Mouse (Mus musculus) CD4-positive naive resting alpha-beta T cell, adult 57 days (primary cell): Measurements from ENCODE around the gene Gstm1. TPM values are rescaled to one million over a fixed set of nuclear protein-coding genes. Genes with fewer than 3 reads are reported as not detected.

Experiments used
- total RNA-seq: library from RNA; stranded (reverse); gene quantifications from one replicate; pipeline ENCODE4 v1.2.4, GENCODE M21; 2023

Gene Gstm1
- 9.4 TPM for total RNA-seq

GRCm38 (mm10) chr3:108017473-108018189 lies at the start of gene Gstm1:
Gstm1 (minus strand) TSS chr3:108017973.

GRCm38 (mm10) chr3:108044394-108045140 lies 26.8 kb upstream of the Gstm1 start, which contains the start of gene Gstm4:
Gstm4 (minus strand) TSS chr3:108044894.

GRCm38 (mm10) chr3:107986041-107986562 lies 31.7 kb downstream of the Gstm1 start, which contains the start of gene Gstm2:
Gstm2 (minus strand) TSS chr3:107986453.

GRCm38 (mm10) chr3:107968724-107969395 lies 48.9 kb downstream of the Gstm1 start, which contains the start of gene Gstm3:
Gstm3 (minus strand) TSS chr3:107969283.

Other genes with a start within 250 kb of the Gstm1 start
- not detected for gene Eps8l3, start 140.7 kb downstream of the Gstm1 start, total RNA-seq
- gene Gstm5, start 122.2 kb downstream of the Gstm1 start, total RNA-seq, result not detected
- gene Gstm7, start 86.2 kb downstream of the Gstm1 start, total RNA-seq, result 2.7 TPM
- not detected for gene Gstm6, start 74.2 kb downstream of the Gstm1 start, total RNA-seq
- gene Gstm3, start 48.7 kb downstream of the Gstm1 start, total RNA-seq, result not detected
- 1.3 TPM for gene Gstm2, start 31.5 kb downstream of the Gstm1 start, total RNA-seq
- gene Gstm4, start 26.9 kb upstream of the Gstm1 start, total RNA-seq, result 3.9 TPM
- 33.1 TPM for gene Ampd2, start 68.7 kb upstream of the Gstm1 start, total RNA-seq
- not detected for gene Gnat2, start 74.8 kb upstream of the Gstm1 start, total RNA-seq
- gene Gnai3, start 128.2 kb upstream of the Gstm1 start, total RNA-seq, result 86.8 TPM
- gene Gpr61, start 136.9 kb upstream of the Gstm1 start, total RNA-seq, result not detected
- 2.4 TPM for gene Amigo1, start 168.4 kb upstream of the Gstm1 start, total RNA-seq
- 33.5 TPM for gene Cyb561d1, start 183.2 kb upstream of the Gstm1 start, total RNA-seq
- 43.8 TPM for gene Atxn7l2, start 193.0 kb upstream of the Gstm1 start, total RNA-seq
- not detected for gene Sypl2, start 208.7 kb upstream of the Gstm1 start, total RNA-seq
- gene Psma5, start 239.0 kb upstream of the Gstm1 start, total RNA-seq, result 33.5 TPM